Mouse (Mus musculus) kidney, postnatal 36 days (tissue): ENCODE measurements around the gene Gm5426.
"Not testable (repeated sequence)": the region's sequence is repeated elsewhere in the genome, so short reads cannot be mapped to it uniquely, and the experiment has no call there.

Experiments
- DNase-seq, 2 experiments: peaks; one replicate each; pipeline ENCODE4 v3.0.0; 2021 to 2022; ENCODE audit warnings: mixed read lengths in 2 of 2

Gm5426 gene

DNA sequence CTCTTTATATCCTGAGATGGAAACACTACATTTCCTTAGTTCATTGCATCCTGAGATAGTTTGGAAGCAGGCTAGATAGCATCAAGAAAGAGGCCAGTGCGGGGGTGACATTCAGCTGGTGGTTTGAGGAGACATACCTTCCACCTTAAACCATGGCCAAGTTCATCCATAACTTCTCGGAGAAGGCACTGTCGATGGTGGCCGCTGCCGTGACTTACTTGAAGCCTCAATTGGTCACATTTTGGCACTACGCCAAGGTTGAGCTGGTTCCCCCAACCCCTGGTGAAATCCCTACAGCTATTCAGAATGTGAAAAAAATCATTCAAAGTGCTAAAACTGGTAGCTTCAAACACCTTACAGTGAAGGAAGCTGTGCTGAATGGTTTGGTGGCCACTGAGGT is at the start of gene Gm5426:
Gm5426 (plus strand) TSS at position 153 of the 400 bp plus-strand sequence.
- DNase-seq, result not testable (repeated sequence)

DNA sequence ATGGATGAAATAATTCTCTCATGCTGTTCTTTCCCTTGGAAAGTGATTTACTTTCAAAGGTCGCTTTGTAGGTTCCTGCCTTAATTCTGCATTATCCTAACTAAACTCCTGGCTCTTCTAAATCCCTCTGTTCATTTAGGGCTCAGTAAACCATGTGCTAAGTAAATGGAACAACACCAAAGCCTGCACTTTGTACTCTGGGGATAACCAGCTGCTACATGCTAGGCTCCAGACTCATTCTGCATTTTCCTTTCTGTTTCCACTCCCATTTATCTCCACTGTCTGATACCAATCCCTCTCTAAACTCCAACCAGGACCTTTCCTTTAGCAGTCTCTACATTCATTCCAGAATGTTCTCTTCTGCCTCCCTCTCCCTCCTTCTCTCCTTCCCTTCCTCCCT is 46.7 kb upstream of the Gm5426 start:
- DNase-seq, result no peak

DNA sequence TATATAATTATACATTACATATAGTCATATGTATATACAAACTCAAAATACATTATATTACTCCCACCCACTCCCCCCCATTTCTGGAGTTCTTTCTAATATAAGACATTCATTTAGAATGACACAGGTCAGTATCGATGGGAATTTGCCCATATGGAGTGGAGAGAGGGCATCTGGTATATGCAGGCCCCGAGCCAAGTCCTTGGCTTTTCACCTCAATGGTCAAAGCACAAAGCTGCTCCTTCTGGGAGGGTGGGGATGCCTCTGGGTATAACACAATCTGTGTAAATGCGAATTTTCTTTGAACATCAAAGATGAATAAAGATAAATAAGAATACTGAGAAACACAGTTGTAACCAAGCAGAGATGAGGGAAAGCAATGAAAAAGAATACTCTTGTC is 46.0 kb upstream of the Gm5426 start:
- no peak for DNase-seq

DNA sequence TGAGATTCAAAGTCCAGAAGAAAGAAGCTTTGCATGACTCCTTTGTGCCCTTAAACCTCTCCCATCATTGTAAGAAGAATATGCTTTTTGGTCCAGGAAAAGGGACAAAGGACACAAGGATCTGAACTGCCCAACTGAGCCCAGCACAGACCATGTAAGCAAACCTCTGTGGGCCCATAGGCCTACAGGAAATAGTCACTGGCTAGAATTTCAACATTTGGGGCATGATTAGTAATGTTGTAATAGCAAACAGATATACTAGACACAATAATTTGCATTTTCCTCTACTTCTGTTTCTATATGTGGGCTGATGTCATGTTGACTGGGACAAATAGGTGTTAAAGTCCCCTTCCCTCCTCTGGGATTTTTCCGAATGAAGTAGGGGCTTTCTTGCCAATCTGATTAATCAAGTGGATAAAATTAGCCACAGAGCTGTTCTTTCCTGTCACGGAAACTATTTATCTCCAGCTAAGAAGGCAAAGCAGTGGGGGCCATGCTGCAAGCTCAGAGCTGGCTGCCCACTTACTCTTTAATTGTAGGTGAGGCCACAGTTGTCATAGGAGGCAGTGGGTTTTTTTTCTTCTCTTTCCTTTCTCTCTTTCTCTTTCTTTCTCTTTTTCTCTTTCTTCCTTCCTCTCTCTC is 42.4 kb upstream of the Gm5426 start:
- DNase-seq, result no peak

DNA sequence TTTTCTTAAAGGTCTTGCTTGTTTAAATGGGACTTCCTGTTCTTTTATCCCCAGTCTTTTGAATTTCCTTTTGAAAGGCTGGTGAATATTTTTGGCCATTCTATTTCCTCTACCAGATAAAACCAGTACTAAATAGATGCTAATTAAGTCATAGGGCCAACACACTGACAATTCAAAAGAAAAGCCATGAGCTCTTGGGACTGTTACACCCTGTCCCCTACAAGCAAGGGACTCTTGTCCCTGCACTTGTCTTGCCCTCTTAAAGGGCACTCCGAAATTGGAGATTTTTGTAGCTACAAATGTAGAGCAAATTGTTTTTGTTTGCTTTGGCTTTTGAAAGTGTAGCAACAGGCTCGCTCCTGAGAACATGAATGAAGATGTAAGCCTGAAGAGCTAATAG is 41.8 kb upstream of the Gm5426 start:
- DNase-seq, result no peak

DNA sequence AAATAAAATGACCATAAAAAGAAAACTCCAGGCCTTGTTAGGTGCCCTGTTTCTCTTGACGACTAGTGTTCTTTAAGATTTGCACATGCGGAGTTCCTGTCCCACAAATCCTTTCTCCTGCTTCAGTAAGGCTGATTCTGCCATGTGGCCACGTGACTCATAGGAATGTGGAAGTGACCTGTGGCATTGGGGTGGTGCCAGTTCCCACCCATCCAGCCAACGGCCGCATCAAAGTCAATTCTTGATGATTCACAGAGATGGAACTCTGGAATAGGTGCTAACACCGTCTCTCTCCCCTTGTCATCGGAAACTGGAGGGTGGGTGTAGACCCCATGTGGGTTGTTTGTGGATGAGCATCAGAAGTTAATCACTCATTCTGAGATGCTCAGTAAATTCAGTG is 39.7 kb upstream of the Gm5426 start:
- no peak for DNase-seq

DNA sequence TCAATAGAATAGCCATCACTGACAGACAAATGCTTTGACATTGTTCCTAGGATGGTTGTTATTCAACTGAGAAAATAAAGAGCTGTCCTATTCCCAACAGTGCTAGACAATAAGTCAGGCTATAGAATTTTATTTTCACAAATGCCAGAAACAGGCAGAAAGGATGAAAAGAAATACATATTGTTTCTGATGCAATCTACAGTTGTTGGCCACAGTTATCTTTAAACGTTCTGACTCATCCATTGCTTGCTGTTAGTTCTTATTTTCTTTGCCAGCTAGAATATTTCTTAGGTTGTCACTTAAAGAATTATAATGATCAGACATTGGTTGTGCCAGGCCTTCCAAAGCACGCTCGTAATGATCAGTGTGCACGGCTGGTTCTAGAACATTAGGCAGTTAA is 35.4 kb upstream of the Gm5426 start:
- no peak for DNase-seq

DNA sequence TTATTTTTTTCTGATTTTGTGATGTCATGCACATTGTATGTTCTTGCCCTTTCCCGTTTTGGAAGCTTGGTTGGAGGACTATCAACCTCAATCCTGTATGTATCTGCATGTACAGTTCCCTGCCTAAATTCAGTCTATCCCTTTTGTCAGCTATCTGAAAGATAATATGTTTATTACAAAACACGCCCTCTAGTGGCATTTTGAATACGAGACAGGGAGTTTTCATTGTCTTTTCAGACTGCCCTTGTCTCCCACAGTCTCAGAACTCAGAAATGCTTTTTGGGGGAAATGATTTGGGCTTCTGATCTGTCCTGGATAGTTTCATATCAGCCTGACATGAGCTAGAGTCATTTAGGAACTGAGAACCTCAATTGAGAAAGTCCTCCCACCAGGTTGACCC is 32.2 kb upstream of the Gm5426 start:
- no peak for DNase-seq

DNA sequence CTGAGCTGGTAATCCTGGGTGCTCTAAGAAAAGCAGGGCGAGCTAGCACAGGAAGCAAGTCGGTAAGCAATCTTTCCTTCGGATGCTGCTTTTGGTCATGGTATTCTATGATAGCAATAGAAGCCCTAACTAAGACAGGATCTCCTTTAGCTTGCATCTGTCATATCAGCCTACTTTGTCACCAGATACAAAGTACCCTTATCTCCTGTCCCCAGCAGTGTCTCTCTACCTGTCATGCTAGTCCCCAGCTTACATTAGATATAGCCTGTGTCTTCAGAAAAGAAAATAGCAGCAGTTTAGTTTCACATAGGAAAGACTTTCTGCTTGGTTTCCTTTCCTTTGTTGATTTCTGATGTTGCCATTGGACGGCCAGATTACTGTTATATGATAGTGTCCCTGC is 31.8 kb upstream of the Gm5426 start:
- DNase-seq, result no peak

DNA sequence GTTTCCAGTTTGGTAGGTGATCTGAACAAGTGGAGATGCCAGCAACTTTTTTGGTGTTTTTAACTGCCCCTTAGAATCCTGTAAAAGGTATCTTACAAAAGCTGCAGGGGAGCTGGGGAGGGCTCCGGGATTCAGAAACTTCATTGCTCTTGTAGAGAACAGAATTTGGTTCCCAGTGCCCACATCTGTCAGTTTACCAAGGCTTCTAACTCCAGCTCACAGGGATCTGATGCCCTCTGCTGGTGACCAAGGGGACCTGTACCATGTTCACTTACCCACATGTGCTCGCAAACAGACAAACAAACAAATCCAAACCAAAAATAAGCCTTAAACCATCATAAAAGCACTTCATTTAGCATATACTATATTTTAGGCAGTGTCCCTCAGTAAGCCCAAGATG is 31.3 kb upstream of the Gm5426 start:
- peak in 1 of 2 experiments; percentile 17 for DNase-seq

DNA sequence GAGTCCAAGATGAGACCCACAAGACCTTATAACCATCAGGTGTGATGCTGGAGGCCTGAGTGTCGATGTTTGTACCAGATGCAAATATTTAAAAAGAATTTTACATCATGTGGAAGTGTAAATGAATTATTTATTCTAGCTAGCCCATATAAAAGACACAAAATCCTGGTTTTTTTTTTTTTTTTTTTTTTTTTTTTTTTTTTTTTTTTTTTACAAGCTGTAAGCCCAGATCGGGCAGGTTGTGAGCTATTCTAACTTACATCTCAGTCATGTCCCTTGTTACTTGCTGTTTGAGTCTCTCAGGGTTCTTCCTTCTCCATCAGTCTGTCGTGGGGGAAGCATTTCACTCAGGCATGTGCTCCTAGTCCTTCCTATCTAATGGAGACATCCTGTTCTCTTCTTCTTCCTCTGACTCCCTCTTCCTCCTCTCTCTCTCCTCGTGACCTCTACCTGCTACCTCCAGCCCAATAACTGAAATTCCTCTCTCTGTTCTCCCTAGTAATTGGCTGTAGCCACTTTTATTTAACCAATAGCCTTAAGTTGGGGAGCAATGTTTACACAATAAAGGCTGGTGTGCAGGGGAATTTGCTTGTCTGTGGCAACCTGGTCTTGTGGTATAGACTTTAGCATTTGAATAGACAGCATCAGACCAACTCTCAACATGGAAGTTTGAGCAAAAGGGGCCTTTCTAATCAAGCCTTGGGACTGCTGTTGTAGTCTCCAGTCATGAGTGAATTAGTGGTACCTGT is 29.3 kb upstream of the Gm5426 start:
- DNase-seq, result no peak

DNA sequence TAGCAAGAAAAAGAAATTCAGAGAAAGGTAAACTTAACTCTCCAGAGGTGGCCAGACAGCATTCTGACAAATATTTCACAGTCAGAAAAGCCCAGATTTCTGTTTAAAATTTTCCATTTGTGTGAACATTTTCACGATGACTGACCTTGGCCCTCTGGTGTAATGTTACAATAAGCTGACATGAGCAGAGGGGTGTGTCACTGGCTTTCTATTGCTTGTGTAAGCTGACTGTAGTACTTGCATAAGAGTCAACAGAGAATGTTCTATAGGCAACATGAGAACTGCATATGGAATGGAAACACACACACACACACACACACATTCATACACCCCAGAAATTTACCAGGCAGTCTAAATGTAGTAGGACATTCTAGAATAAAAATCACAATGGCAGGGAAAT is 28.6 kb upstream of the Gm5426 start:
- DNase-seq, result no peak

DNA sequence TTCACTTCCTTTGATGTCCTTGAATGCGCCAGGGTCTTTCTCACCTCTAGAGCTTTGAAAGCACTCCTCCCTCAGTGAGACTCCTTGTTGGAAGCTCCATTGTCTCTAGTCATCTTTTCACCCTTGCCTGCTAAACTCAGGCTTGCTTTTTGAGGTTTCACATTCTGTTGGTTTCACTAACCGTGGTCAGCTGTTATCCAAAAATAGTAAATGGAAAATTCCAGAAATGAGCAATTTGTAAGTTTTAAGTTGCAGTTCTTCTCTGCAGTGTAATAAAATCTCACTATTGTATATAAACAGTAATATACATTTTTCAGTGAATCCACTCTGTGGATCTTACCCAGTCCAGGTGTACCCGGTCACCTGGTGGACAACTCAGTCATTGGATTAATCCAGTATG is 21.1 kb upstream of the Gm5426 start:
- DNase-seq, result no peak

DNA sequence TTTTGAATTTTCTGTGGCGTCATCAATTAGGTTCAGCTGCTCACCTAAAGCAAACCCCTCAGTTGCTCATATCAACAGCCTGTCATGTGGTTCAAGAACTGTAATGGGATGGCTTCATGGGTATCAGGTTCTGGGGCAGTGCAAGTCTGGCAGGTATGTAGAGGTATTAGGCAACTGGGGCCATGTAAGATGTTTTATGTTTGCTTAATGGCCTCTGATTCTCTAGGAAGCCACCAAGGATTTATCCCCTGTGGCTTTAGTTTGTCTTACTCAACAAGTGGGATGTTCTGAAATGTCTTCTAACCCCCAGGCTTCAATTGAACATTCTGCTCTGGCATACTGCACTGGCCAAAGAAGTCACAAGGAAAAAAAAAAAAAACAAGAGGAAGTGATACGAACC is 15.6 kb upstream of the Gm5426 start:
- DNase-seq, result no peak

DNA sequence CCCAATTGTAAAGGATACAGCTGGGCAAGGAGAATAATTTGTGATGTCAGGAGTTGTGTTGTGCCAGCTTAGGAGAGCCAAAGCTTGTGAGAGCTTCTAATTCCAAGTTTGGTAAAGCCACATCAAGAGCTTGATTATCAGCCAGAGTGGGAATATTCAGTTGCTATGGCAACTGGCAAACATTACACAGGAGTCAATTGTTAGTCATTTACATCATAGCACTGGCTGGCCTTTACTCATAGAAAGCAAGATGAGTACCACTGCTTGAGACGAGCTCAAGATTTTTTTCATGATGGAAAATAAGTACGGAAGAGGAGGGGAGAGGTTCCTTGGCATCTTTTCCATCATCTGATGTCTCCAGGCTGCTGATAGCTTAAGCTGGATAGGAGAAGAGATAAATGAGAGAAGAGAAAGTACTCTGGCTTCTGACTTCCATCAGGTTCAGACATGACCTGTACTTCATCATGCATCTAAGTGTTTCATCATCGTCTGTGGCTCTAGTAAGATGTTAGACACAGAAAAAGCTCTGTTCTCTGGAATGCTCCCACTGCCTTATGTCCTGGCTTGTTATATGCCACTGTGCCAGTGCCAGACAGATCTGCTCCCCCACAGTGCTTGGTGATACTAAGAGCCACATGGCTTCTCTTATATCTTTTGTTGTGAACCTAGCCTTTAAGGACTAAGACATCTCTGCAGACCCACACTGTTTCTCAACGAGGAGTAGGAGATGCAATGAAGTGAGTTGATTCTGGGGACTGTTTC is 15.0 kb upstream of the Gm5426 start:
- no peak for DNase-seq

DNA sequence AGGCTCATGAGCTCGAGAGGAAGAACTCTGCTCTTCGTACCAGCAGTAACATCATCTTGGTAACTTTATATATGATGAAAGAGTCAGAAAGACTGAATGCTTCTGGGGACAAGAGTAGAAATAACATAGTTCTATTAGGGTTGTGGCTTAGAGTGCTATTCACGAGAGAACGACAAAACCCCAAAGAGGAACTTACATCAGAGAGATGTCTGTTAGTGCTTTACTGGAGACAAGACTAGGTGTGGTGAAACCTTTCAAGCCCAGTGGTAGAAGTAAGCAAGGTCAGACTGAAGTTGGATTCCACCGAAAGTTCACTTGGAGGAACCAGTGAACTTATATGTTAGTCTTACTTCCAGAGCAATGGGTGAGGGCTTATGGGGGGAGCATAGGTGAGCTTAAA is 12.5 kb upstream of the Gm5426 start:
- DNase-seq, result no peak

DNA sequence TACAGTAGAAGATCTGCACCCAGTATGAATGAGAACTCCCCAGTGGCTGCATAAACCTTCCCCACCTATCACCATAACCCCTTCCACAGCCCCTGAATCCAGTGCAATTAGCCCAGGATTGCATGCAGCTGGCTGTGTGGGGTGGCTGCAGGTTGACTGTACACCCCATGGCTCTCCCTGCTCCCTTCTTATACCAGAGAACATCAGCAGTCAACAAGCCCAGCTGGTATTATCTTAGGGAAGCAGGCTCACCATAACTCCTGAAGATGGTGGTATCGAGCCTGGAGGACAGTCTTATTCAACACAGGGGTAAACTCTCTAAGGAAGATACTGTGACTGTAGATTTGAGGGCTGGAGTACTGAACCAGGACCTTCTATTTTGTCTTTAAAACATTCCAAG is 12.1 kb upstream of the Gm5426 start:
- no peak for DNase-seq

DNA sequence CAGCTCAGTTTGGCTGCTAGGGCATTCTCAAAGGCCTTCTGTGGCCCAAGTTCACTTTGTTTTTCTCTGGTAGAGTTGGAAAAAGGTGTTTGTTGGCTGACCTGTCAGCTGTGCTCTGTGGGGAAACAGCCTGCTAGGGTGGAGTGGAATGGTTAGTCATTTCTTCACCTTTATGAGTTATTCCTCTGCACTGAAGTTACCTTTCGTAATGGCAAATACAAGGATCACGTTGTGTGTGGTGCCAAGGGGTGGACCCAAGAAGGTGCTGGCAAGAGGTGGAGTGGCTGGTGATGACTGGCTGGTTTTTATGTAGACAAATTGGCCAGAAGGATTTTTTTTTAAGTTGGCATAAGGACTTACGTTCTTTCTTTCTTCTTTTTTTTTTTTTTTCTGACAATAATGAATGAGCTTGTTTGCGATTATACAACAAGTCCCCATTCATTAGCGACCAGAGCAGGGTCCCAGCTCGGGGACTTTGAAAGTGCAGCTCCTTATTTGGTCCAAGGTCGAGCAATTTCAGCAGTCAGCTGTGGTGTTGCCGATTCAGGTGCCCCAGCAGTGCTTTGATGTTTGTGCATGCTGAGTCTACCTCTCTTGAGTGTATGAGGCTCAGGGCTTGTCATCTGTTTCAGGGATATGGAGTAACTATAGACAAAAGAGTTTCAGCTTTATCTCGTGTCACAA is 10.5 kb upstream of the Gm5426 start:
- peak; percentile 60 to 70 for DNase-seq

DNA sequence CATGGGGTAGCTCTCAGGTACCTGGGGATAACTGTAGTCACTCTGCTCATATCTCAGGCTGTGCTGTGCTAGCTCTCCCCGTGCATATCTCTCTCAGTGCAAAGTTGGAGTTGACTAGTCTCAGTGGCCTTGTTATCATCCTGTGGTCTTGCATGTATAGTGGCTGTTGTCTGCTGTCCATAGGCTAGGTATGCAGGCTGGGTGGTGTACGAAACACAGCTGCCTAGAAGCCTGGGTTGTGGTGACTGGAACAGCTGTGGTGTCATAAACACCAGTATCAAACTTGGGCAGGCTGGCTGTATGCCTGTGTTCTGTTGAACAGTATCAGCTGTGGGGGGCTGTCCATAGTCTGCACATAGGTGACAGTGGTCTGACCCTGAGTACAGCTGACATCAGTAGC is 7.2 kb upstream of the Gm5426 start:
- DNase-seq, result no peak

DNA sequence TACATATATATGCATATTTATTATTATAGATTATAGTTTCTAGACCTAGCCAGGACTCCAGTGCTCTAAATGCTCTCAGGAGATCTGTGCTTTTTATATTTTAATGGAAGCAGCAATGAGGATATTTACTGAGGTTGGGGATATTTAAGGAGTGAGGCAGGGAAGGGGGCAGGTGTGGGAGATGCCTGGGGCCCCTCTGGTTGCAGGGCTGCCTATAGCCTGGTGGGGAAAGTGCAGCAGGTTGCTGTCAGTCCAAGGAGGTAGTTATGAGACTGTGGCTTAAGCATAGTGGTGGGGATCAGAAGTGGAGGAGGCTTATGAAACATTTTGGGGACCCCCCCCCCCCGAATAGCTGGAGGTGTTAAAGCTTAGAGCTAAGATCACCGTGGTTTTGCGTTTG is 6.0 kb upstream of the Gm5426 start:
- no peak for DNase-seq

DNA sequence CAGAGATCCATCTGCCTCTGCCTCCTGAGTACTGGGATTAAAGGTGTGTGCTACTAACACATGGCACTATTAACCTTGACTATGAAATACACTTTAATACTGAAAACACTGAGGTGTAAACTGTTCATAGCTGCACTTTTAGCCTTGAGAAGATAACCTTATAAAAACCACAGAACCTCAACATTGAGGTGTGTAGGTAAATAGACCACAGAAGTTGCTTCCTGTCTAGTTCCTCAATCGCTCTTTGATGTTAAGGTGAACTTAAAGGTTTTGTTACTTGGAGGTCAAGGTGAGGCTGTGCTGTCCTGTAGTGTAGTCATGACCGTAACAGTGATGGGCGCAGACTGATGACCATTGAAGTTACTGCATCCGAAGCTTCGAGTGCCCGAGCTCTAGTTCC is 5.3 kb upstream of the Gm5426 start:
- DNase-seq, result no peak

DNA sequence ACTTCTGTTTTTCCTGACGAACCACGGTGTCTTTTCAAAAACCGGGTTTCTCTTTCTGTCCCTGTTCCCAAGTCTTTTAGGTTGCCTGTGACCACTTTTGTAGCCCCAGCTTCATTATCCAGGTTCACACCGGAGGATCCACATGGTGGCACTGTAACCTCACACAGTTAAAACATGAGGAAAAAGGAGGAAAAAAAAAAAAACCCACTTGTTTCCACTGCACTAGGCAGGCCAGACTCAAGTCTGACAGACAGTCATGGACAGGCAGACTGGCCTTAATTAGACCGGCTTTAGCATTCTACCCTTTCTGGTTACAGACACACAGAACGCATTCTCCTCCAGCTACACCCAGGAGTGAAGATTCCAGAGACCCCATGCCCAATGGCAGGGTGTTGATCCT is 4.2 kb upstream of the Gm5426 start:
- DNase-seq, result peak; percentile 39 to 78

DNA sequence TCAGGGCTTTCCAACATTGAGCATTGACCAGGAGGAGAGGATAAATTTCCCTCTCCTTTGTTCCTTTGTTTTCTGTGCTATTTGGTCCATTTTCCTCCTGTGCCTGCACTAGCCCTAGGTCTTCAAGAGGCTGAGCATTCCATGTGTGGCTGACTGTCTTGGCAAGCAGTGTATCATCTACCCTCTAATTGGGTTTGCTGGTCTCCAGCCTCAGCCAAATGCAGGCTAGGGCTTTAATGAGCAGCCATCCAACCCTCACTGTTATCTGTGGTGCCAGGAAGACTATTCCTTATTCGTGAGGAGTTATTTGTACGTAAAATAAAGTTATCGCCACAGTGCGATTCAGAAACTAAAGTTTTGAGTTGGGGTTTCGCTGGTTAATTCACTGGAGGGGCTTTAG is 2.2 kb downstream of the Gm5426 start:
- DNase-seq, result no peak

DNA sequence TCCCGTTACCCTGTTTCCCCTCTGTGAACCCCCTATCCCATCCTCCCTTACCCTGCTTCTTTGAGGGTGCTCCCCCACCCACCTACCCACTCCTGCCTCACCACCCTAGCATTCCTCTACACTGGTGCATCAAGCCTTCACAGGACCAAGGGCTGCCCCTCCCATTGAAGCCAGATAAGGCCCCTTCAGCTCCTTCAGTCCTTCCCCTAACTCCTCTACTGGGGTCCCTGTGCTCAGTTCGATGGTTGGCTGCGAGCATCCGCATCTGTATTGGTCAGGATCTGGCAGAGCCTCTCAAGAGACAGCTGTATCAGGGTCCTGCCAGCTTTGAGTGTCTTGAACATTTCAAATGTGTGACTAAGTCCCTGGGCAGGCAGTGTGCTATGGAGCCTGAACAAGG is 2.9 kb downstream of the Gm5426 start:
- not testable (repeated sequence) for DNase-seq
